Mouse (Mus musculus): ENCODE measurements around the gene C1qa.

C1qa gene

DNA sequence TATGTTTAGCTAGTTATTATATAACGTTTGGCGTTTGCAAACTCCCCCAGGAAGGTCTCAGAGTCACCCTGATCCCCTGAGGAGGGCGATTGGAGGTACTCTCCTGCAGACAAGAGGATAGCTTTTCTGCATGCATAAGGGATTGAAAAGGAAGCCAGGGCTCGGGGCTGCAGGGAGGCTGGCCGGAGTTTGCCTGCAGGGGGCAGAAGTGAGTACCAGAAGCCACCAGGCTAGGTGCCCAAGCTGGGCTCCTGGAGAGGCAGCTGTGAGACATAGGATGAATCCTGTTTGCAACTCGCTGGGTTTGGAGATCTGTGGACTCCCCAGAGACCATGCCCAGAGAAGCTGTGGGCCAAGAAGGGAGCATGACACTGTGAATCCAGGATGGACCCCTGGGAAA lies 43.5 kb downstream of the C1qa start:
- DNase-seq, result no peak

- DNase-seq, result no peak
Measured at GRCm38 (mm10) chr4:136852989-136853388, 45.6 kb downstream of the C1qa start.

DNA sequence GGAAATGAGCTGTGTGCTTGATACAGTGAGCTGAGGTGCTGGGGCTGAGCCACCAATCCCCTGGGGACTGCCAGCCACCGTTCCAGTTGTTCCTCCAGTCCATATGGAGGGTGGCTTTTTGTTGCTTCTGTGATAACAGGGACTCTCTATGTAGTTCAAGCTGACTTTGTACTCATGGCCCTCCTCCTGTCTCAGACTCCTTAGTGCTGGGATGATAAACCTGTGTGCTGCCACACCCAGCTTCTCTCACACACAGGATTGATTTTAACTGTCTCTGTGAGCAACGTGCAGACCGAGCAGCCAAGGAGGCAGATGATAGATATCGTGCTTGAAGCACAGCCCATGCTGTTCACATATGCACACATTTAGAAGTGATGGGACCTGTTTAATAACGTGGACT lies 46.5 kb downstream of the C1qa start:
- no peak for DNase-seq

DNA sequence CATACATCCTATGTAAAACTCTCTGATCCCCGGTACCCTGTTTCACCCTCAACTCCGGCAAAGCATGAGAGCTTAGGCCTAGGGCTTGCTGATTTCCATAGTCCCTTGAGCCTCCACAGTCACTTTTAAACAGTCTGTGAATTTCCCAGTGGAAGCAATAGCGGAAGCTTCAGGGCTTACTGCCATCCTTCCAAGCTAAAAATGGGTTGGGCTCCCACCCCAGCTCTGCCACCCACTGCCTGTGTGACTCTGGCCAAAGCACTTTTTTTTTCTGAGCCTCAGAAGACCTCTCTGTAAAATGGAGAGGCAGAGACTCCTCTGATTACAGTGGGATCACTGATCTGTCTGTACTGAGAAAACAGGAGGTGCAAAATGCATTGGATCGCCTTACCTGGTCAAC lies 50.0 kb downstream of the C1qa start:
- DNase-seq, result no peak

GRCm38 (mm10) chr4:136847166-136847565 lies 51.4 kb downstream of the C1qa start:
- no peak for DNase-seq

All from cerebellum, adult 11-12 months (tissue).